Mouse (Mus musculus): ENCODE data around the gene Dcdc2a. TPM values are rescaled to one million over a fixed set of nuclear protein-coding genes. Genes with fewer than 3 reads are reported as not detected.

Gene Dcdc2a
- total and polyA plus RNA-seq, 2 experiments = 0.29 to 0.83 TPM

GRCm38 (mm10) chr13:25108353-25108752 is 52.5 kb downstream of the Dcdc2a start:
- H3K27ac ChIP-seq (replicated peaks; ENCODE audit: insufficient read depth, low read depth, low read length) = no peak overlapping the region
- TF ChIP-seq POLR2A (IDR thresholded peaks at IDR 0.05; ENCODE audit: extremely low read depth, insufficient read depth, low read length) = no peak
- no peak for TF ChIP-seq CTCF (IDR thresholded peaks at IDR 0.05; ENCODE audit: low read depth, low read length)
- H3K79me2 ChIP-seq (ENCODE audit: control insufficient read depth, insufficient read depth, low read length) = no peaks in the 10 kb centered on the region
- no peaks in the 10 kb centered on the region for H3K36me3 ChIP-seq (ENCODE audit: control insufficient read depth, insufficient read depth, low read length)
- H3K4me1 ChIP-seq (ENCODE audit: control insufficient read depth, insufficient read depth, low read length) = peaks cover 2% of the 10 kb centered on the region; the same call in 1 of the 2 replicates
- no peaks in the 10 kb centered on the region for H3K27me3 ChIP-seq (ENCODE audit: control insufficient read depth, insufficient read depth, low read length)
- 83% methylated on average over 3 of the region's 3 CpGs for WGBS
- H3K9ac ChIP-seq (ENCODE audit: low read depth, low read length) = no peak overlapping the region
- H3K4me3 ChIP-seq (ENCODE audit: insufficient read depth, low read depth, low read length) = no peak overlapping the region
- no peak for DNase-seq (ENCODE audit: extremely low read depth, low read depth, low spot score)

- Histone ChIP-seq H3K27ac (replicated peaks; ENCODE audit: insufficient read depth, low read depth, low read length) (no peak overlapping the region), H3K4me3 (ENCODE audit: insufficient read depth, low read depth, low read length) (no peak overlapping the region), H3K27me3 (ENCODE audit: control insufficient read depth, insufficient read depth, low read length) (no peaks in the 10 kb centered on the region), H3K4me1 (ENCODE audit: control insufficient read depth, insufficient read depth, low read length) (peaks cover 2% of the 10 kb centered on the region; the same call in 1 of the 2 replicates), H3K9ac (ENCODE audit: low read depth, low read length) (no peak overlapping the region), H3K36me3 (ENCODE audit: control insufficient read depth, insufficient read depth, low read length) (no peaks in the 10 kb centered on the region), H3K79me2 (ENCODE audit: control insufficient read depth, insufficient read depth, low read length) (no peaks in the 10 kb centered on the region)
- DNase-seq (ENCODE audit: extremely low read depth, low read depth, low spot score) = no peak
- 89% methylated on average over 5 of the region's 5 CpGs for WGBS
- no peak for TF ChIP-seq POLR2A (IDR thresholded peaks at IDR 0.05; ENCODE audit: extremely low read depth, insufficient read depth, low read length)
- TF ChIP-seq CTCF (IDR thresholded peaks at IDR 0.05; ENCODE audit: low read depth, low read length) = no peak
These were observed 54.8 kb downstream of the Dcdc2a start for GRCm38 (mm10) chr13:25110592-25111095.

DNA sequence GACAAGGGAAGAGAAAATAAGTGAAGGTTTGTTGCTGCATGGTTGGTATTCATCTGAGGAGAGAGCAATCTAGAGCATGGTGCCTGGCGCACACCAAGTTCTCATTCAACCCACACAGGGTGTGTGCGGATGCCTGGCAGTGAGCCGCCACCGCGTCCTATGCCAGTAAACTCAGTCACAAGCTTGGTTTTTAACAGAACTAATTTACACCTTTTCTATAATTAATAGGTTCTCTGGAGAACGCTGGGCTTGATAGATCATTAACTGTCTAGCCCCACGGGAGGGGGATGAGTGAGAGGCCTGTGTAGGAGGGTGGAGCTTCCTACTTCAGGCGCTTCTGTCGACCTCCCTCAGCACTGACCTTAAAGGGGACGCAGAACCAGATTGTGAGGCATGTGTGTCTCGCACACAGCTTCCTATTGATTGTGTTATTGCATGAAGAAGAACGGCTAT is 59.7 kb downstream of the Dcdc2a start:
- WGBS = 12% methylated on average over 12 of the region's 12 CpGs
- H3K9ac ChIP-seq (ENCODE audit: low read depth, low read length) = peak overlapping the region; percentile 51
- H3K79me2 ChIP-seq (ENCODE audit: control insufficient read depth, insufficient read depth, low read length) = no peaks in the 10 kb centered on the region
- DNase-seq (ENCODE audit: extremely low read depth, low read depth, low spot score) = peak; percentile 46
- H3K27me3 ChIP-seq (ENCODE audit: control insufficient read depth, insufficient read depth, low read length) = no peaks in the 10 kb centered on the region
- no peak for TF ChIP-seq POLR2A (IDR thresholded peaks at IDR 0.05; ENCODE audit: extremely low read depth, insufficient read depth, low read length)
- TF ChIP-seq CTCF (IDR thresholded peaks at IDR 0.05; ENCODE audit: low read depth, low read length) = no peak
- H3K4me1 ChIP-seq (ENCODE audit: control insufficient read depth, insufficient read depth, low read length) = no peaks in the 10 kb centered on the region
- peak overlapping the region; percentile 18 for H3K4me3 ChIP-seq (ENCODE audit: insufficient read depth, low read depth, low read length)
- no peak overlapping the region for H3K27ac ChIP-seq (replicated peaks; ENCODE audit: insufficient read depth, low read depth, low read length)
- H3K36me3 ChIP-seq (ENCODE audit: control insufficient read depth, insufficient read depth, low read length) = no peaks in the 10 kb centered on the region

DNA sequence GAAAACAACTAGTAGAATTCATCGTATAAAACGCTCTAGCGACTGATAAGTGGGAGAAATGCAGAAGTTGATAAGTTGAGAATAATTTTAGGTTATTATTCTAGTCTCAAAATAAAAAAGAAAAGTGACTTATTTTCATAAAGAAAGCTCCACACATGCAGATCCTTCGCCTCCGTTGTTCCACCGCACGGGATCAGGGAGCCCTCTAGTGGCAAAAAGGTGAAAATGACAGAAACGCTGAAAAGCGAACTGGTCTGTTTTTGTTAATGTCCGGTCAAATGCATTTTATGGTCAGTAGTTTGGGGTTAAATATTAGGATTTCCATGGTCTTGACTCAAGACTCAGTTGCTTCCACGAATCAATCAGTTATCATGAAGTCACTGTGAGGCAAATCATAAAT is 60.2 kb downstream of the Dcdc2a start:
- Histone ChIP-seq H3K4me1 (ENCODE audit: control insufficient read depth, insufficient read depth, low read length) (no peaks in the 10 kb centered on the region), H3K79me2 (ENCODE audit: control insufficient read depth, insufficient read depth, low read length) (no peaks in the 10 kb centered on the region), H3K27me3 (ENCODE audit: control insufficient read depth, insufficient read depth, low read length) (no peaks in the 10 kb centered on the region), H3K36me3 (ENCODE audit: control insufficient read depth, insufficient read depth, low read length) (no peaks in the 10 kb centered on the region), H3K4me3 (ENCODE audit: insufficient read depth, low read depth, low read length) (0 out of 2 replicates have a peak overlapping the region, but pooled peaks have one; percentile 18), H3K9ac (ENCODE audit: low read depth, low read length) (peak overlapping the region; percentile 51; the same call in 1 of the 2 replicates), H3K27ac (replicated peaks; ENCODE audit: insufficient read depth, low read depth, low read length) (no peak overlapping the region)
- WGBS = 2% methylated on average over 11 of the region's 11 CpGs
- DNase-seq (ENCODE audit: extremely low read depth, low read depth, low spot score) = peak; percentile 47
- TF ChIP-seq CTCF (IDR thresholded peaks at IDR 0.05; ENCODE audit: low read depth, low read length) = peak; percentile 83
- no peak for TF ChIP-seq POLR2A (IDR thresholded peaks at IDR 0.05; ENCODE audit: extremely low read depth, insufficient read depth, low read length)

DNA sequence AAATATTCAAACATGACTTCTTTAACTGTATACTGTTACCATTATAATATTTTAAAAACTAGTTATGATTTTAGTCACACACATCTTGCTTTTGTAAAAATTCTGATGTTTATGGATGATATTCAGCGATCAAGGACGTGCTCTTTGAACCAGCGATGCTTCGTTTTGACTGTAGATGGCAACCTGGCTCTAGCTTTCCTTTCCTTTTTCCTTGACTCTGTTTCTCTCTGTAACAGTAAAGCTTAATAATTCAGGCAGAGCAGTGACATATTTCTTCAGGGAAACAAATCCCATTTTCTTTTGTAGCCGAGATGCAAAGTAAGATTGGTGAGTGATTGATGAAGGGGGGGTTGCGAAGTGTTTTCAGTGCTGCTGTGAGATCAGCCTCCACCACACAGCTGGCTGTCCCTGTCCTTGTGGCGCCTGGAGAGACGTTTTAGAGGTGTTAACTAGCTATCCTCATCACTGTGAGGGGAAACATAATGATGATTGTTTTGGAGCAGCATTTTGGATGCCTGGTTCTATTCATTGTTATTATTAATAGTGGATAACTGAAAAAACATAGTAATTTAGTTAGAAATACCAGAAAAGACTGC is 67.0 kb downstream of the Dcdc2a start:
- Histone ChIP-seq H3K4me3 (ENCODE audit: insufficient read depth, low read depth, low read length) (no peak overlapping the region), H3K27ac (replicated peaks; ENCODE audit: insufficient read depth, low read depth, low read length) (no peak overlapping the region), H3K9ac (ENCODE audit: low read depth, low read length) (no peak overlapping the region), H3K27me3 (ENCODE audit: control insufficient read depth, insufficient read depth, low read length) (no peaks in the 10 kb centered on the region), H3K79me2 (ENCODE audit: control insufficient read depth, insufficient read depth, low read length) (no peaks in the 10 kb centered on the region), H3K4me1 (ENCODE audit: control insufficient read depth, insufficient read depth, low read length) (no peaks in the 10 kb centered on the region), H3K36me3 (ENCODE audit: control insufficient read depth, insufficient read depth, low read length) (no peaks in the 10 kb centered on the region)
- DNase-seq (ENCODE audit: extremely low read depth, low read depth, low spot score) = no peak
- TF ChIP-seq POLR2A (IDR thresholded peaks at IDR 0.05; ENCODE audit: extremely low read depth, insufficient read depth, low read length) (no peak), CTCF (IDR thresholded peaks at IDR 0.05; ENCODE audit: low read depth, low read length) (no peak)
- 81% methylated on average over 8 of the region's 8 CpGs for WGBS

- TF ChIP-seq CTCF (IDR thresholded peaks at IDR 0.05; ENCODE audit: low read depth, low read length) = no peak
- TF ChIP-seq POLR2A (IDR thresholded peaks at IDR 0.05; ENCODE audit: extremely low read depth, insufficient read depth, low read length) = no peak
- 83% methylated on average over 2 of the region's 2 CpGs for WGBS
- DNase-seq (ENCODE audit: extremely low read depth, low read depth, low spot score) = no peak
- Histone ChIP-seq H3K9ac (ENCODE audit: low read depth, low read length) (no peak overlapping the region), H3K79me2 (ENCODE audit: control insufficient read depth, insufficient read depth, low read length) (no peaks in the 10 kb centered on the region), H3K4me1 (ENCODE audit: control insufficient read depth, insufficient read depth, low read length) (no peaks in the 10 kb centered on the region), H3K27ac (replicated peaks; ENCODE audit: insufficient read depth, low read depth, low read length) (no peak overlapping the region), H3K27me3 (ENCODE audit: control insufficient read depth, insufficient read depth, low read length) (no peaks in the 10 kb centered on the region), H3K4me3 (ENCODE audit: insufficient read depth, low read depth, low read length) (no peak overlapping the region), H3K36me3 (ENCODE audit: control insufficient read depth, insufficient read depth, low read length) (no peaks in the 10 kb centered on the region)
These were observed 71.4 kb downstream of the Dcdc2a start for GRCm38 (mm10) chr13:25127216-25127615.

Data from liver, adult 2 months (tissue).